Comparison of ENCODE assay signal across 9 mouse cellular contexts in the genomic region with DNA sequence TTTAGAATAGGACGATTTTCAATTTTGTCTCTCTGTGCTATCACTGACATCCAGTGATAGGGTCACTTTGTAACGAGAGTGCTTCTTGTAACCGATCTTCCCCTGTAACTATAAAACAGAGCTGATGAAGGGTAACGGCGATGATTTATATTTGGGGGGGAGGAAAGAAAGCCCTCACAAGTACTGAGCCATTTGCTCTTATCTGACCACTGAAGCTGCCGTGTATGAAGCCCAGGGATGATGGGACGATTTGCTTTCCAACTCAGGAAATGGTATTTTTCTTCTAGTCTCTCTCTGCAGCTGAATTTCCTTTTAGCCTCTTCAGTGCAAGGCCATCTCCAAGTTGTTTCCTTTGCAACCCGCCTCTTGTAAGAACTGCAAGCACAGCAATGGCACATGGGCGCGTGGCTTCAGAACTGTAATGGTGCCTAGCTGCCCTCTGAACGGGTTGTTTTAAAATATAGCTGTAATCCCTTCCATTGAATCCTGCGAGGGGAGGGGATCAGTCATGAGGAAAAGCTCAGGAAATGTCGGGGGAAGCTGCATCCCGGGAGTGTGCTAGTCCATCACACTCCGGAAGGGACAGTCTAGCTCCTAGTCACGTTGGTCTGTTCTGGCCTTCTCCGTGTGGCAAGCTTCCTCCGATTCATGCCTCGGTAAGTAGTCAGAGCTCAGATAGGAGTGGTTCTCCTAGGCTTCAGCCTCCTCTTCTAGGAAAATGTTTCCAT.
A peak's percentile ranks its signal among the peaks of the same experiment; 100 is the strongest.
DNase-seq lines count a peak whose midpoint lies in the region; ATAC-seq and TF ChIP-seq lines count a peak whose summit lies in the region.
"Had no signal": no experiment of that assay in that cellular context is flagged by ENCODE, and none has a peak within 500 bp of the region (broad histone marks: within the 10 kb centered on the region; RNA-seq: fewer than 3 reads in every experiment).

No protein-coding gene starts in this region.

- H3K9me3 ChIP-seq in kidney, embryonic 16.5 days (ENCODE audit: low read length): no peaks in the 10 kb centered on the region

- peak overlapping the region; percentile 36; the same call in 1 of the 2 replicates for H3K9ac ChIP-seq in kidney, embryonic 16.5 days (replicated peaks; ENCODE audit: low read length)

- intact Hi-C loops in left cerebral cortex, adult 2 months (cut with DNase I): no loop called here
- intact Hi-C loops in left cerebral cortex, postnatal 25 days (cut with DNase I): no loop called here

- H3K4me3 ChIP-seq in kidney, embryonic 16.5 days (ENCODE audit: low read length): peak overlapping the region; percentile 12
- no peak overlapping the region; the same call in 1 of the 2 replicates for H3K4me3 ChIP-seq in left cerebral cortex, adult 2 months

- no peak for TF ChIP-seq CTCF in left cerebral cortex, adult 2 months (IDR thresholded peaks at IDR 0.05)

- peak overlapping the region; percentile 86 for H3K27ac ChIP-seq in kidney, embryonic 16.5 days (ENCODE audit: low read length)
- no peak overlapping the region for H3K27ac ChIP-seq in left cerebral cortex, adult 2 months

- peak; percentile 41 for DNase-seq in adrenal gland, postnatal 14 days
- peak; percentile 49 to 81 for DNase-seq in heart, adult 18-20 months
- DNase-seq in lung, postnatal 36 days: peak; percentile 84
- DNase-seq in ovary, adult 18-20 months (ENCODE audit: low spot score): no peak
- no peak for DNase-seq in c-Kit-positive CD71-positive TER-119-positive erythroid progenitor cells, embryonic 14.5 days (ENCODE audit: low spot score)
- DNase-seq in left cerebral cortex, adult 2 months (ENCODE audit: extremely low spot score in 1 of 2, low spot score in 2 of 2): no peak
- DNase-seq in left cerebral cortex, postnatal 25 days (ENCODE audit: low spot score in 2 of 2): no peak

- WGBS in kidney, embryonic 16.5 days: 16% methylated on average over 19 of the region's 19 CpGs

- H3K27me3 ChIP-seq in kidney, embryonic 16.5 days (ENCODE audit: insufficient read depth, low read length): no peaks in the 10 kb centered on the region

- peak; percentile 86 for ATAC-seq in kidney, embryonic 16.5 days (ENCODE audit: low FRiP score, low TSS enrichment)
- ATAC-seq: Patski had no signal

- H3K4me2 ChIP-seq in kidney, embryonic 16.5 days (replicated peaks; ENCODE audit: low read depth, low read length): peak overlapping the region; percentile 50

- peaks cover 18% of the 10 kb centered on the region for H3K4me1 ChIP-seq in kidney, embryonic 16.5 days (ENCODE audit: insufficient read depth, low read length)

- no peaks in the 10 kb centered on the region for H3K36me3 ChIP-seq in kidney, embryonic 16.5 days (ENCODE audit: insufficient read depth, low read length)

Comparison
In these comparisons a context has a peak if more than half of its experiments do, and no peak if none do; other contexts are left out.
1. DNase-seq: peak in adrenal gland, postnatal 14 days (single experiment), heart, adult 18-20 months (2 of 2) and lung, postnatal 36 days (single experiment); none in ovary, adult 18-20 months (single experiment), c-Kit-positive CD71-positive TER-119-positive erythroid progenitor cells, embryonic 14.5 days (single experiment), left cerebral cortex, adult 2 months (0 of 2) and left cerebral cortex, postnatal 25 days (0 of 2).